Mouse (Mus musculus): ENCODE results near the gene Slc39a11. TPM values are rescaled to one million over a fixed set of nuclear protein-coding genes. Genes with fewer than 3 reads are reported as not detected.
A peak's percentile ranks its signal among the peaks of the same experiment; 100 is the strongest.

The Slc39a11 gene
- polyA plus RNA-seq, 1 experiment: 44.9 TPM

DNA sequence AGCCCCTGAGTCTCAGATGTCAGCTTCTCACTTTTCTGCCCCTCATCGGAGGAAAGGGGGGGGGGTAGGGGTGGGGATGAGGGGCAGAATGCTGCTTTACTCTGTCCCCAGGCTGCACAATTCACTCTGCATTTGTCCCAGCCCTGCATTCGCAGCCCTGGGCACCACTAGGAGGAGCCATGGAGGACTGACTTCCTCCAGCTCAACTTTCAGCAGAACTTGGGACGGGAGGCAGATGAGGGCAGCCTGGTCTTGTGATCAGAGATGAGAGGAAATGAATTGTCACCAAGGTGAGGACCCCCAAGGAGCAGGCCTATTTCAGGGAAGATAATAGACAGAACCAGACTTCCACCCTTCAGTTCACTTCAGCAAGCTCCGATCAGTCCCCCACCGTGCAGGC is 311.3 kb downstream of the Slc39a11 start:
- 70% methylated on average over 5 of the region's 5 CpGs for WGBS

DNA sequence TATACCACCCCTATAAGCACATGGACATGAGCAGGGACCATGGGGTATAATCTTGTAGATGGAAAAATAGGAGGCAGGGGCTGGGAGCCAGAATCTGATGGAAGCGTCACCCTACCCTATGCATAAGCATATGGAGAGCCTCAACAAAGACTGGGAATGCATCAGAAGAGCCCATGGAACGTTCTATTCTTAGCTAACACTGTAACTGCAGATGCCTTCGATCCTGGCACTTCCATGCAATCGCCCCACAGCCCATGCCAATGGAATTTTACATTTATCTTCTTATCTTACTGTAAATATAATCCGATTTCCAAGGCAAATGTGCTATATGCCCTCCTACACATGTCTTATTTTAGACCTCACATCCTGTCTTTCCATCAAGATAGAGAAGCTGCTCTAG is 314.2 kb downstream of the Slc39a11 start:
- no peak for DNase-seq (ENCODE audit: low read depth, low spot score)
- 93% methylated on average over 5 of the region's 5 CpGs for WGBS

More for the DNA sequence above, 311.3 kb downstream of the Slc39a11 start:
- DNase-seq (ENCODE audit: low read depth, low spot score): no peak

DNA sequence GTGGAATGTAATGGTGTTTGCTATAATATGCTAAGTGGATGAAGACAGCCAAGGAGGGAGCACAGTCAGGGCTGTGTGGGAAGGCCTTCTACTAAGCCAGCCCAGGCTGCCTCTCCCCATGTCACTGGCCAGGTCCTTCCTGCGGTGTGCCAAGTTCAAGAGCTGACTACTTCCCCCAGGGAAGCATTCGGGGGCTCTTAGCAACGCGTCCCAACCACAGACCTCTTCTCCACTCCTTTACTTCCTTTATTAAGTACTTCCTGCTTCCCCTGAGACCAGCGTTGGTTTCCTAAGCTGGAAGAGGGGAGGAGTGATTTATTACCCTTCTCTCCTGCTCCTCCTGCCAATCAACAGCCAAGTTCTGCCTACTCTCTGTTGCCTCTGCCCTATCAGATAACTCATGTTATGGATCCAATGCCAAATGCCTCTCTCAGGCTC is 315.4 kb downstream of the Slc39a11 start:
- 55% methylated on average over 5 of the region's 5 CpGs for WGBS
- DNase-seq (ENCODE audit: low read depth, low spot score): no peak

DNA sequence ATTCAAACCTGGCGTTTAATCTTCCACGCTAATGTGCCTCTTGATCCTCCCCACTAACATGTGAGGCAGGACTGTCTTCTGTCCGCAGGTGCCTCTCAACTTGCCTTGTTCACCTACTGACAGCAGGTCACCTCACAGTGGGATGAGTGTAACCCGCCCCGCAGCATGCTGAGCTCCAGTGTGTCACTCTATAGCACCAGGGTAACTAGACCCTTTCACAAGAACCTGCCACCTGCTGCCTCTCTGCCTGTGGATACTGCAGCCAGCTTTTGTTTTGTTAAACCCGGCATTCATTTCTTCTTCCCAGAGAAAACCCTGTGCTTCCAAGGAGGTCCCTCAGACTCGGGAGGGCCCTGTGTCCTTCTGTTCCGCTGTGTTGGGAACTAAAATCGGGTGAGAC is 316.3 kb downstream of the Slc39a11 start:
- no peak for DNase-seq (ENCODE audit: low read depth, low spot score)
- WGBS: 88% methylated on average over 9 of the region's 9 CpGs

DNA sequence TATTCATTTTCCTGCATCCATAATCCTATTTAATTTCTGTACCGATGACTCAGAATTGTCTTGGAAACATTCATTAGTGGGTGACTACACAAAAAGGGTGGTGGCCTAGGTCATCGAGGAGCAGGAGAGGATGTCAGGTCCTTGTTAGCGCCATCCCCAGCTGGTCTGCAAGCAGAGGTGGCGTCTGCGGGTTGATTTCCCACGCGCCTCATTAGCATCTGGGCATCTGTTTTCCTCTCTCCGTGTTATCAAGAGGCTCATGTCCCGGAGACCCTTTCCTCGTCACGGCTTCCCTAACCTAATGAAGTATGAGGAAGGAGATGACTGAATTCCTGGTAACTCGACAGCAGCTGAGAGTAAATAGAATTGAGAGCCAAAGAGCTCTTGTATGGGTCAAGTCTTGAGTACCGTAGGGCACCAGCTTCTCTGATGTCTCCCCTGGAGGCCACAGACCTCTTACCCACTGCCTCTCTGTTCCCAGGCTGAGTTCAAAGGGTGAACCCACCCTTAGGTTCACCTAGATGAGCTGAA is 319.8 kb downstream of the Slc39a11 start:
- no peak for DNase-seq (ENCODE audit: low read depth, low spot score)
- 88% methylated on average over 13 of the region's 13 CpGs for WGBS

DNA sequence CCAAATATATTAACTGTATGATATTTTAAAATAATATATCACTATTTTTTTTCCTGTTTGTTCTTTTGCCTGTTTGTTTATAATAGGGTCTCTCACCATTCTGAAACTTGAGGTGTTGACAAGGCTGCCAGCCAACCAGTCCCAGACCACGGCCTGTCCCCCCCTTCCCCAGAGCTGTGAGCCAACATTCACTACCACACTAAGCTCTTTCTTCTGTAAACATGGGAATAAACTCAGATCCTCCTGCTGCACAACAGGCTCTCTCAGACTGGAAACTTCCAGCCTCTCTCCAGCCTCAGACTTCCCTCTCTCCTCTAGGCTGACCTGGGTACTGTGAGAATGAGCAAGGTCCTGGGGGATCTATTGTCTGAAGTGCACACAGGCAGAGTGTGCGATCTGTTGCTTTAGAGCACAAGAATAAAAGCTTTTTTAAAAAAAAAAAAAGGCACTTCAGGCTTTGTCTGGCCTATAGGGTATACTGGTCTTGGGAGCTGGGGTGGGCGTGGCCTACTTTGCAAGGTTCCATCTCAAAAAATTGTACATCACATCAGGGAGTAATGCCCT is 322.3 kb downstream of the Slc39a11 start:
- DNase-seq (ENCODE audit: low read depth, low spot score): no peak
- 79% methylated on average over 3 of the region's 3 CpGs for WGBS

DNA sequence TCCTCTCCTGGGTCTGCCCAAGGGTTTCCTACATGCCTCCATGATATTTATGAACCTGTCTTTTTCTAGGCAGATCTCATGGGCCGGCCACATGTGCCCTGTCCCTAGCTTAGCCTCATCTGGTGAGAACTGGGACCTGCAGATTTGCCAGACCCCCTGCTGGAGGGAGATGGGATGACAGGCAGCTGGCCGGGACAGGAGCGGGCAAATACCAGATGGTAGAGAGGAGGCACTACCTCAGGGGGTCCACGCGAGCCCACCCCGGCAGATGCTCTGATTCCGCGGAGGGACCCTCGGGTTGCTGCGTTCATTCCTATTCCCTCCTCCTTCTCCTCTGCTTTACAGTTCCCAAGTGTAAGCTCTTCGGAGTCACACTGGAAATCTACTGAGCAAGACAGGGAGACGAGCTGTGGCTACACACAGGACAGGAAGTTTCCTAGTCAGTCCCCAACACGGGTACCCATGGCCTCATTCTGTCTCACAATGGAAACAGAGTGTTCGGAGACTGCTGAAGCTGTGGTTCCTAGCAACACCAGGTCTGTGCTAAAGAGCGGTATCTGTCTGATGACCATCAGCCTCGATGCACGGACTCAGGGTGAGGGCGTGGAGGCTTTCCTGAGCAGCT is 323.4 kb downstream of the Slc39a11 start:
- WGBS: 40% methylated on average over 18 of the region's 18 CpGs
- DNase-seq (ENCODE audit: low read depth, low spot score): peak; percentile 18

DNA sequence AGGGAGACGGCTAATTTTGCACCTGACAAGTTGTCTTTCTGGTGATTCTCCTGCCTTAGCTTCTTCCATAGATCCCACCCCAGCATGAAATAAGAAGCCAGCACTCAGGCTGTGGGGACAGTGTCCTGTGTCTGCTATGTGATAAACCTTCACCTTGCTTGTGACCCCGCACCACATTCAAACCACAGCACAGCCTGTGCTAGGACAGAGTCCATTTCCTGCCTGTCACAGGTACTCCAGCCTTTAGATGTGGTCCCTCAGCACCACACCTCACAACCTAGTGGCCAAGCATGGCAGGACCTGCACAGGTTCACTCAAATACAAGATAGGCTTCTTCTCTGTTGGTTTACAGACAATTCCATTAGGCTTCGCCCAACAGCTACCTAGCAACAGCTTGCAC is 328.3 kb downstream of the Slc39a11 start:
- 87% methylated on average over 3 of the region's 3 CpGs for WGBS
- no peak for DNase-seq (ENCODE audit: low read depth, low spot score)

DNA sequence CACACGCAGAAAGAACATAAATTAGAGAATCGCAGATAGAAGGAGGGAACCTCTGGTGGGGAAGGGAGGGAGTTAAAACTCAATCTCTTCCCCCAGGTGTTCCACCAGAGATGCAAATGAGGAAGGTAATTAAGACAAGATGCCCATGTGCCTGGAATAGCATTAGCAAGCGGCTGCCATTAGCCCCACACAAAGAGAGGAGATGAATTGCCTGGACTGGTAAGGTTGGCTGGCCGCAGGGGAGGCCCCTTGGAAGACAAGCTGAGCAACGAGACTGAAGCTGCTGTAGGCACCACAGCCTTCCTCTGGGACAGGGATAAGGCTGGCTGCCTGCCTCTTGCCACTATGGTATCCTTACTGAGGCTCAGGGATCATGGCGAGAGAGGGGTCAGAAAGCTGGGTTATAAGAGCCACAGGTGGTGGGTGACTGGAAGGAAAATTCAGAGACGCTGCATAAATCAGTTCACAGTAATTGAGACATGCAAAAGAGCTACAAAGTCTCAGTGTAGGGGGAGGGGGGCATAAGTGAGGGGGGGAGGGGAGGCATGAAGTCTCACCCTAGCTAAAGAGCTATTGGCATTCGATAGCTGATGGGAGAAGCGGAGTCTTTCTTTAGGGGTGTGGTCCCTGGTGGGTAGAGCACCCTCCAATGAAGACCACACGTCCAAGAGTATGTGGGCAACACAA is 340.5 kb downstream of the Slc39a11 start:
- 90% methylated on average over 10 of the region's 10 CpGs for WGBS
- no peak for DNase-seq (ENCODE audit: low read depth, low spot score)

DNA sequence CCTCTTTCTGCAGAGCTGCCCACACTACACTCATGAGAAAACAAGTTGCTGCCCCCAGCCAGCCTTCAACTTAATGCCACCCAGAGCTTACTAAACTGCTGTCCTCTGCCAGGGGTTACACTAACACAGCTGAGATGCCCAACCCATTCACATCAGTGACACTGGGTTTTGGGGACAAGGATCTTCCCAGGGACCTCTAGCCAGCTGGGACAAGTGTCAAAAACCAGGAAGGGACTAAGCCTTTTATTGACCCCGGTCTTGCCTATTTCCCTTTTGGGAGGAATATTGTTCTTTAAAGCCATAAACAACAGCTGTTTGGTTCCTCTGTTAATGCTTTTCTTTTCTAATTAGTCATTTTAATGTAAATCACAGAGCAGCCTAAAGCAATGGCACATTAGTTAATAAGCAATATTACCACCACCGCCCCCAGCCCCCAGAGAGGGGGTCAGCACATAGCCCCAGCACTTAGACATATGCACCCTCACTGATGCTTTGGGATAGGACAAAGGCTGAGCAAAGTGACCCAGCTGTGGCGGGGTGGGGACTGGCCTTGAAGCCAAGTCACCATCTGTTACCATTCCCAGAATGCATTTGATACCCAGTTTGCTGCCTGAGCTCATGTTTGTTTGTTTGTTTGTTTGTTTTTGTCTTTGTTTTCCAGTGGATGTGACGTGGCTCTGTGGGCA is 341.5 kb downstream of the Slc39a11 start:
- WGBS: 74% methylated on average over 4 of the region's 4 CpGs
- no peak for DNase-seq (ENCODE audit: low read depth, low spot score)

DNA sequence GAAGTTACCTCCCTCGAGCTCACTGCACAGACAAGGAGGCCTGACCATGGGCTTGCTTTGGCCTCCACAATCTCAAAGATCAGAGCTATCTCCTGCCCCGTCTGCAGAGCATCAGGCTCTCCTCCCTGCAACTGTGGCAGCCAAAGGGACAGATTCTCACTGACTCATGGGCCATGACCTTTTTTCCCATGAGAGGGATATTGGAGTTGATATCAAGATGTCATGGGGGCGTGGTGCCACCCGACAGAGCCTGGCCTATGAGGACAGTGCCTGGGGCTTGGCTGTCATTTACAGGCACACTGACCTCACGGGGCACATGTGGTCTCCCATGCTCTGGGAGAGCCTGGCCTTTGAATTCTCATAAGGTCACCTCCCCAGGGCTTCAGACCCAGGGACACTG is 346.7 kb downstream of the Slc39a11 start:
- DNase-seq (ENCODE audit: low read depth, low spot score): no peak
- WGBS: 89% methylated on average over 5 of the region's 5 CpGs

DNA sequence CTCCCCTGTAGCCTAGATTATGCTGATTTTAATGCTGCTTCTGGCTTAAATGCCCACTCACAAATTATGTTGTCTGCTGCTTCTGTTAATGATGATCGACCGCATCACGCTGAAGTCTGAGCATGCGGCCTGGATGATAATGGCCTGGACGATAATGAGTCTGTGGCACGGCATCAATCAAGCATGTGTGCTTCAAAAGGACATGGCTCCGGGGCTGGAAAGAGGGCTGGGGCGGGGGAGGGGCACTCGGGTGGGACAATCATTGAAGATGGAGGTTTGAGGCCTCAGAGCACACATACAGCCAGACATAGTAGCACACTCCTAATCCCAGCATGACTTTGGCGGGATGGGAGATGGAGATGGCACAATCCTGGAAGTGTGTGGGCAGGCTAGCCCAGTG is 350.4 kb downstream of the Slc39a11 start:
- WGBS: 95% methylated on average over 10 of the region's 10 CpGs
- no peak for DNase-seq (ENCODE audit: low read depth, low spot score)

DNA sequence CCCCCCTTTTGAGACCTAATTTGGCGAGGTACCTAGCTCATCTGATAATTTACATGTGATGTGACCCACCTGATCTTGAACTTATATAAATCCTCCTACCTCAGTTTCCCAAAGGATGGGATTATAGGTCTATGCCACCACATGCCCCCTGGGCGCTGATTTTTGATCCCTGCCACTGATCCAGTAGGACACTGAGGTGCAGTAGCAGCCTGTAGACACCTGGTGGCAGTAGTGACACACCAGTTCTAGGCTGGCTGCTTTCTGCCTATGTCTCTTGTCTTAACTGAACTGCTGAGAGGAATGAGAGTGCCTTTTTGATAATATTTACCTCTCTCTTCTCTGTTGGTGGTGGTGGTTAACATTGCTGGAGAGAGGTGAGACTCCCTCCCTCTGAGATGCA is 352.1 kb downstream of the Slc39a11 start:
- DNase-seq (ENCODE audit: low read depth, low spot score): no peak
- 15% methylated on average over 2 of the region's 2 CpGs for WGBS

DNA sequence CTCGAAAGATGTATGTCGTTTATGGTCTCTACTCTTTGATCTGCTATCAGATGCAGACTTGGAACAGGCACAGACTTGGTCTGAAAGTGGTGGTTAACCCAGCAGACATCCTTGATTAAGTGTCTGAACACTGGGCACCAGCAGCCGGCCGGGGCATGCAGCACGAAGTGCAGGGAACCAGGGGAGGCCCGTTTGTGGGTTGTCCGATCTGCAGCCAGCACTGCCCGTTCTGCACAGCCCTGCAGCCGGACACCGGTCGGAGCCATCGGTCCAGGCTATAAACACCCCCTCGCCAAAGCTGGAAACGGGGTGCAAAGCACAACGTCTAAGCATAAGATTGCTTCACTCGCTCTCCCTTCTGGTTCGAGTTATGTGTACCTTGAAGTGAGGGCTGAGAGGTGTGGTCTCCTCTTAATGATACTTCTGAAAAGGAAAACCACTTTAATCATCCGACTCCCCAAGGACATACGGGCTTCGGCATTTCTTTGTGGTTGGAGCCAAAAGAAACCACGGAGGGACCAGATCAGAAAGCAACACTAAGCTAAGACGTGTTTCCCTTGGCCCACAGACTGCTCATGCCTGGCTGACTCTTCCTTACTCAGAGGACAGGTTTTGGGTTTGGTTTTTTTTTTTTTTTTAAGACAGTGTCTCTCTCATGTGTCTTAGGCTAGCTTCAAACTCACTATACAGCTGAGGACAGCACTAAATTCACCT is 352.8 kb downstream of the Slc39a11 start:
- no peak for DNase-seq (ENCODE audit: low read depth, low spot score)
- 44% methylated on average over 22 of the region's 22 CpGs for WGBS

DNA sequence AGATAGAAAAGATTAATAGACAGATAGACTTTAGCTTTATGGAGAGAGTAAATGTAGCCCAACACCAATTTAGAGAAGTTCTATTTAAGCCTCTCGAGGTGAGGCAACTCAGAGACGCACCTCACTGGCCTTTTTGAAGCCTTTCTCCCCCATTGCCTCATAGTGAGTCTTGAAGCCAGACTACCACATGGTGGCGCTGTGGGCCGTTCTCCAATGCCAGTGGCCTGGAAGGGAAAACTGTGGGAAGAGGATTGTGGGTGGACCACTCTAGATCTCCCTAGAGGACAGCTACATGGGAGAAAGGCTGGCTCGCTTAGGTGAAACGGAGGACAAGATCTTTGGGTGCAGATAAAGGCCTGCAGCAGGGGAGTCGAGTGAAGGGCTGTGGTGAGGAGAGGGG is 353.7 kb downstream of the Slc39a11 start:
- WGBS: 28% methylated on average over 7 of the region's 7 CpGs
- DNase-seq (ENCODE audit: low read depth, low spot score): no peak

DNA sequence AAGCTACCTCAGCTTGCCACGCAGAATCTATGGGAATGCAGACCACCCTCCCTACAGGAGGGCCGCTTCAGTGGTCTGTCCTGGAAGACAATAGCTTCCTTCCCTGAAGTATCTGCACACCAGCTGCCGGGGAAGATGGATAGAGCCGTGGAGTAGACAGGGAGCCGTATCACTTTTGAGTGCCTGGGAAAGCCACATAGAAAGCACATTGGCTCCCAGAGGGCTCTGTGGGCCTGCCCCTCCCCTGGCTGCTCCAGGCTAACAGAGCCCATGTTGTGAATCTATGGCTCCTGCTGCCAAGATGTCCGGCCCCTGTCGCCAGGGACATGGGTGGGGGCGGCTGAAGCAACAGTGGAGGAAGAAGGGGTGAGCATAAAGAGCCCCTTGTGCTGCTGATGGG is 355.4 kb downstream of the Slc39a11 start:
- 74% methylated on average over 8 of the region's 8 CpGs for WGBS
- no peak for DNase-seq (ENCODE audit: low read depth, low spot score)

DNA sequence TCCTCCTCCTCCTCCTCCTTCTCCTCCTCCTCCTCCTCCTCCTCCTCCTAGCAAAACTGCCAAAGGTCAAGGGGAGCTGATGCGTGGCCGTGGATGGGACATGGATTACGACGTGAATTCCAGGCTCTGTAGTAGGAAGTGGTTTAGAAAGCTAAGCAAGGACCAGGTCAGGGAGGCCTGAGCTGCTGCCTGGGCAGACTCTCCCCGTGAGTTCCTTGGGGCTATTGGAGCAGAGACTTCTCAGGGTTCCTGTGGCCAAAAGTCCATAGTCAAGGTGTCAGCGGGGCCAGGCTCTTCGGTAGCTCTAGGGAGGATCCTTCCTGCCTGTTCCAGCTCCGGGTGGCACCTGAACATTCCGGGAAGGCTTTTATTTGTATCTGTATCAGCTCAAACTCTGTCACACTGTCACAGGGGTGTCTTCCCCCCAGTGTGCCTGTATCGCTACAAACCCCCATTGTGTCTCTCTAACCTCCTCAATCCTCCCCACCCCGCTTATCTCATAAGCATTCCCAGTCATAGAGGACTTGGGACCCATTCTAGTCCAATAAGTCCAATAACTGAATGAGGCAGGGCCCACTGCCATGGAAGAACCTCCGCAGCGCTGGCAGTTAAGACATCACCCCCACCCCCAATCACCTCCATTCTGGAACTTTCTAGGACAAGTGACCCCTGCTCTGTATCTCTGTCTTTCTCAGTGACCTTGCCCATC is 356.8 kb downstream of the Slc39a11 start:
- no peak for DNase-seq (ENCODE audit: low read depth, low spot score)
- WGBS: 33% methylated on average over 13 of the region's 13 CpGs

DNA sequence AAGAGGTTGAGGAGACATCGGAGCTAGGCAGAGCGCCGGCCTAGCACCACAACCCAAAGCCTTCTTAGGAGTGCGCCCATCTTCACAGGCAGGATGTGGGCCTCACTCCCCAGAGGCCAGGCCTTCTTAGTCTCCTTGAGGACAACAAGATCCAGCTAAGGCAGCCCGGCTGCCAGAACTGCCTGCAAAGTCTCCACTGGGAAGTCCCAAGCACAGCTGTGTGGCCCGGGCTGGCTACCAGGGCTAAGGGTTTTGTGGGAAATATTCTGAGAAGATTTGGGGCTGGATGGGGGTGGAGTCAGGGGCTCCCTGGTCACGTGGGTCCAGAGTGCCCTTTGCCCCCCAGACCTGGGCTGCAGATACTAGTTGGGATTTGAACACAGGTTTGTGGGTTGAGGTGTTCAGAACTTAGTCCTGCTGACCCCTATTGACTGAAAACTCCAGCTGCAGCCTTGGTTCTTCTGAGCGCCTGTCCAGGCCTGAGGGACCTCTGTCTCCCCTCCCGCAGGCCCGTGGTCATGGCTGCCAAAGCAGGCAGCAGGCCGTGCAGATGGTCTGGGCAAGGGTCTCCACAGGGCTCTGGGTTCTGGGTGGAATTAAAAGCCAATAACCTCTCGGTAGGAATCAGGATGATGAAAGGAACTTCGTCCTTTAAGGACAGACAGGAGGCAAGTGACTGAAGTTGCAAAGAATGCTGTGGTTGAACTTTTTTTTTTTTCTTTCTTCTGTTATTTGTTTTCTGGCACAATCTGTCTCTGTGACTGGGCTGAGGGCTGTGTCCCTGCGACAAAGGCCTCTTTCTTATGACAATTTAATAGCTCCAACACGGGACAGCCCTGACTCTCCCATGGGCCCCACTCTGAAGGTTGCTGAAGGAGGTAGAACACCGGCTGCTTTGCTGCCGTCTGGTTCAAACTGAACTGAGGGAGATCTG is 357.8 kb downstream of the Slc39a11 start:
- DNase-seq (ENCODE audit: low read depth, low spot score): no peak
- WGBS: 40% methylated on average over 17 of the region's 17 CpGs

All from large intestine, adult 2 months (tissue).